Mouse (Mus musculus): ENCODE measurements around the gene Klc1. TPM values are rescaled to one million over a fixed set of nuclear protein-coding genes. Genes with fewer than 3 reads are reported as not detected.

The Klc1 gene
- polyA plus RNA-seq, 1 experiment from 2014 or later, result 95.2 TPM

GRCm38 (mm10) chr12:111777919-111778318, 19.3 kb downstream of the Klc1 start:
- Histone ChIP-seq H3K27me3 (replicated peaks) (no peaks in the 10 kb centered on the region), H3K4me1 (0 out of 2 replicates have a peak, but pooled peaks cover 3% of the 10 kb centered on the region), H3K36me3 (peaks cover 100% of the 10 kb centered on the region), H3K4me2 (no peak overlapping the region), H3K9me3 (no peaks in the 10 kb centered on the region), H3K9ac (no peak overlapping the region), H3K4me3 (no peak overlapping the region), H3K27ac (replicated peaks) (no peak overlapping the region)
- ATAC-seq (ENCODE audit: extremely low read depth, insufficient number of reproducible peaks, low FRiP score, low TSS enrichment), result no peak
- WGBS, result 91% methylated on average over 13 of the region's 13 CpGs

GRCm38 (mm10) chr12:111779544-111779943, 20.9 kb downstream of the Klc1 start:
- no peak for ATAC-seq (ENCODE audit: extremely low read depth, insufficient number of reproducible peaks, low FRiP score, low TSS enrichment)
- no peak overlapping the region for H3K4me2 ChIP-seq
- WGBS, result 100% methylated on average over 1 of the region's 1 CpGs

GRCm38 (mm10) chr12:111785174-111785573, 26.5 kb downstream of the Klc1 start:
- ATAC-seq (ENCODE audit: extremely low read depth, insufficient number of reproducible peaks, low FRiP score, low TSS enrichment), result no peak
- H3K4me2 ChIP-seq, result no peak overlapping the region
- H3K27me3 ChIP-seq (replicated peaks), result no peaks in the 10 kb centered on the region
- WGBS, result 67% methylated on average over 15 of the region's 15 CpGs
- no peak overlapping the region for H3K9ac ChIP-seq
- peaks cover 100% of the 10 kb centered on the region for H3K36me3 ChIP-seq
- no peaks in the 10 kb centered on the region for H3K9me3 ChIP-seq
- peaks cover 6% of the 10 kb centered on the region; the same call in 1 of the 2 replicates for H3K4me1 ChIP-seq
- H3K27ac ChIP-seq (replicated peaks), result no peak overlapping the region
- no peak overlapping the region for H3K4me3 ChIP-seq

More at GRCm38 (mm10) chr12:111779544-111779943, 20.9 kb downstream of the Klc1 start:
- no peaks in the 10 kb centered on the region for H3K27me3 ChIP-seq (replicated peaks)
- peaks cover 100% of the 10 kb centered on the region for H3K36me3 ChIP-seq
- no peak overlapping the region for H3K4me3 ChIP-seq
- no peaks in the 10 kb centered on the region for H3K9me3 ChIP-seq
- H3K27ac ChIP-seq (replicated peaks), result no peak overlapping the region
- H3K9ac ChIP-seq, result no peak overlapping the region
- H3K4me1 ChIP-seq, result 0 out of 2 replicates have a peak, but pooled peaks cover 3% of the 10 kb centered on the region

- Histone ChIP-seq H3K27me3 (replicated peaks) (no peaks in the 10 kb centered on the region), H3K4me3 (no peak overlapping the region), H3K36me3 (peaks cover 100% of the 10 kb centered on the region), H3K27ac (replicated peaks) (no peak overlapping the region), H3K4me1 (peaks cover 6% of the 10 kb centered on the region; the same call in 1 of the 2 replicates), H3K9ac (no peak overlapping the region), H3K9me3 (no peaks in the 10 kb centered on the region), H3K4me2 (no peak overlapping the region)
- WGBS, result 40% methylated on average over 6 of the region's 6 CpGs
- ATAC-seq (ENCODE audit: extremely low read depth, insufficient number of reproducible peaks, low FRiP score, low TSS enrichment), result no peak
Measured at GRCm38 (mm10) chr12:111787015-111787414, 28.4 kb downstream of the Klc1 start.

- WGBS, result 93% methylated on average over 5 of the region's 5 CpGs
- H3K4me2 ChIP-seq, result no peak overlapping the region
- H3K27me3 ChIP-seq (replicated peaks), result no peaks in the 10 kb centered on the region
- H3K9ac ChIP-seq, result no peak overlapping the region
- H3K36me3 ChIP-seq, result peaks cover 100% of the 10 kb centered on the region
- ATAC-seq (ENCODE audit: extremely low read depth, insufficient number of reproducible peaks, low FRiP score, low TSS enrichment), result no peak
- no peaks in the 10 kb centered on the region for H3K9me3 ChIP-seq
- no peak overlapping the region for H3K27ac ChIP-seq (replicated peaks)
- peaks cover 12% of the 10 kb centered on the region; the same call in 1 of the 2 replicates for H3K4me1 ChIP-seq
- H3K4me3 ChIP-seq, result no peak overlapping the region
Measured at GRCm38 (mm10) chr12:111790090-111790489, 31.4 kb downstream of the Klc1 start.

- Histone ChIP-seq H3K36me3 (peaks cover 100% of the 10 kb centered on the region), H3K4me1 (peaks cover 12% of the 10 kb centered on the region; the same call in 1 of the 2 replicates), H3K4me2 (no peak overlapping the region), H3K27me3 (replicated peaks) (no peaks in the 10 kb centered on the region), H3K9ac (no peak overlapping the region), H3K4me3 (no peak overlapping the region), H3K9me3 (no peaks in the 10 kb centered on the region), H3K27ac (replicated peaks) (no peak overlapping the region)
- WGBS, result 87% methylated on average over 7 of the region's 7 CpGs
- ATAC-seq (ENCODE audit: extremely low read depth, insufficient number of reproducible peaks, low FRiP score, low TSS enrichment), result no peak
Measured at GRCm38 (mm10) chr12:111790631-111791030, 32.0 kb downstream of the Klc1 start.

GRCm38 (mm10) chr12:111791474-111792104, 32.9 kb downstream of the Klc1 start:
- H3K9me3 ChIP-seq, result no peaks in the 10 kb centered on the region
- no peak overlapping the region for H3K27ac ChIP-seq (replicated peaks)
- H3K4me2 ChIP-seq, result no peak overlapping the region
- H3K9ac ChIP-seq, result no peak overlapping the region
- no peak overlapping the region for H3K4me3 ChIP-seq
- no peak for ATAC-seq (ENCODE audit: extremely low read depth, insufficient number of reproducible peaks, low FRiP score, low TSS enrichment)
- peaks cover 12% of the 10 kb centered on the region; the same call in 1 of the 2 replicates for H3K4me1 ChIP-seq
- 90% methylated on average over 13 of the region's 13 CpGs for WGBS
- no peaks in the 10 kb centered on the region for H3K27me3 ChIP-seq (replicated peaks)
- peaks cover 100% of the 10 kb centered on the region for H3K36me3 ChIP-seq

- peaks cover 98% of the 10 kb centered on the region for H3K36me3 ChIP-seq
- H3K27me3 ChIP-seq (replicated peaks), result no peaks in the 10 kb centered on the region
- no peak overlapping the region for H3K9ac ChIP-seq
- H3K27ac ChIP-seq (replicated peaks), result no peak overlapping the region
- WGBS, result 74% methylated on average over 21 of the region's 22 CpGs
- ATAC-seq (ENCODE audit: extremely low read depth, insufficient number of reproducible peaks, low FRiP score, low TSS enrichment), result no peak
- H3K4me1 ChIP-seq, result 0 out of 2 replicates have a peak, but pooled peaks cover 6% of the 10 kb centered on the region
- no peak overlapping the region for H3K4me3 ChIP-seq
- H3K4me2 ChIP-seq, result no peak overlapping the region
- H3K9me3 ChIP-seq, result no peaks in the 10 kb centered on the region
Measured at GRCm38 (mm10) chr12:111794102-111794501, 35.5 kb downstream of the Klc1 start.

GRCm38 (mm10) chr12:111794526-111795179, 36.0 kb downstream of the Klc1 start:
- no peaks in the 10 kb centered on the region for H3K27me3 ChIP-seq (replicated peaks)
- H3K4me3 ChIP-seq, result no peak overlapping the region
- ATAC-seq (ENCODE audit: extremely low read depth, insufficient number of reproducible peaks, low FRiP score, low TSS enrichment), result no peak
- H3K4me2 ChIP-seq, result no peak overlapping the region
- WGBS, result 91% methylated on average over 18 of the region's 18 CpGs
- no peak overlapping the region for H3K9ac ChIP-seq
- H3K27ac ChIP-seq (replicated peaks), result no peak overlapping the region
- no peaks in the 10 kb centered on the region for H3K9me3 ChIP-seq
- peaks cover 98% of the 10 kb centered on the region for H3K36me3 ChIP-seq
- 0 out of 2 replicates have a peak, but pooled peaks cover 6% of the 10 kb centered on the region for H3K4me1 ChIP-seq

- H3K27me3 ChIP-seq (replicated peaks), result no peaks in the 10 kb centered on the region
- no peak overlapping the region for H3K4me2 ChIP-seq
- no peak overlapping the region for H3K9ac ChIP-seq
- H3K4me3 ChIP-seq, result no peak overlapping the region
- H3K4me1 ChIP-seq, result 0 out of 2 replicates have a peak, but pooled peaks cover 7% of the 10 kb centered on the region
- peaks cover 98% of the 10 kb centered on the region for H3K36me3 ChIP-seq
- 87% methylated on average over 28 of the region's 28 CpGs for WGBS
- H3K27ac ChIP-seq (replicated peaks), result no peak overlapping the region
- no peak for ATAC-seq (ENCODE audit: extremely low read depth, insufficient number of reproducible peaks, low FRiP score, low TSS enrichment)
- no peaks in the 10 kb centered on the region for H3K9me3 ChIP-seq
Measured at GRCm38 (mm10) chr12:111795180-111795895, 36.7 kb downstream of the Klc1 start.

- Histone ChIP-seq H3K4me2 (no peak overlapping the region), H3K27ac (replicated peaks) (no peak overlapping the region), H3K9ac (0 out of 2 replicates have a peak overlapping the region, but pooled peaks have one; percentile 15), H3K9me3 (no peaks in the 10 kb centered on the region), H3K4me3 (no peak overlapping the region), H3K4me1 (0 out of 2 replicates have a peak, but pooled peaks cover 13% of the 10 kb centered on the region), H3K27me3 (replicated peaks) (no peaks in the 10 kb centered on the region), H3K36me3 (peaks cover 98% of the 10 kb centered on the region)
- WGBS, result 87% methylated on average over 8 of the region's 8 CpGs
- no peak for ATAC-seq (ENCODE audit: extremely low read depth, insufficient number of reproducible peaks, low FRiP score, low TSS enrichment)
Measured at GRCm38 (mm10) chr12:111797251-111797650, 38.6 kb downstream of the Klc1 start.

All from heart, embryonic 13.5 days (tissue).